Mouse (Mus musculus): Measurements from ENCODE around the gene Ass1. TPM values are rescaled to one million over a fixed set of nuclear protein-coding genes. Genes with fewer than 3 reads are reported as not detected.

The Ass1 gene
- polyA plus RNA-seq, 1 experiment from 2014 or later = 72.0 TPM

- no peak overlapping the region for H3K4me3 ChIP-seq (ENCODE audit: low read length)
- peak; percentile 73 for ATAC-seq (ENCODE audit: low read depth)
- 0 out of 2 replicates have a peak overlapping the region, but pooled peaks have one; percentile 8 for H3K4me2 ChIP-seq (ENCODE audit: low read depth, low read length)
- H3K27ac ChIP-seq (ENCODE audit: low read length) = peak overlapping the region; percentile 89
- H3K27me3 ChIP-seq (ENCODE audit: control insufficient read depth, insufficient read depth, low read depth, low read length) = 0 out of 2 replicates have a peak, but pooled peaks cover under 1% of the 10 kb centered on the region
- H3K4me1 ChIP-seq (replicated peaks; ENCODE audit: control insufficient read depth, insufficient read depth, low read length) = peaks cover 42% of the 10 kb centered on the region
- WGBS = 35% methylated on average over 11 of the region's 11 CpGs
- H3K9me3 ChIP-seq (ENCODE audit: control insufficient read depth, low read length) = no peaks in the 10 kb centered on the region
- no peak overlapping the region for H3K9ac ChIP-seq (ENCODE audit: low read length)
- H3K36me3 ChIP-seq (ENCODE audit: control insufficient read depth, insufficient read depth, low read length) = no peaks in the 10 kb centered on the region
Measured at GRCm38 (mm10) chr2:31453559-31454177, 16.3 kb upstream of the Ass1 start.

GRCm38 (mm10) chr2:31454280-31454679 lies 15.7 kb upstream of the Ass1 start:
- H3K4me1 ChIP-seq (replicated peaks; ENCODE audit: control insufficient read depth, insufficient read depth, low read length) = peaks cover 40% of the 10 kb centered on the region
- H3K9me3 ChIP-seq (ENCODE audit: control insufficient read depth, low read length) = no peaks in the 10 kb centered on the region
- WGBS = 43% methylated on average over 8 of the region's 8 CpGs
- H3K27ac ChIP-seq (ENCODE audit: low read length) = peak overlapping the region; percentile 89
- H3K27me3 ChIP-seq (ENCODE audit: control insufficient read depth, insufficient read depth, low read depth, low read length) = peaks cover 2% of the 10 kb centered on the region; the same call in 1 of the 2 replicates
- no peak overlapping the region for H3K4me3 ChIP-seq (ENCODE audit: low read length)
- no peak overlapping the region for H3K4me2 ChIP-seq (ENCODE audit: low read depth, low read length)
- ATAC-seq (ENCODE audit: low read depth) = peak; percentile 51
- no peak overlapping the region for H3K9ac ChIP-seq (ENCODE audit: low read length)
- no peaks in the 10 kb centered on the region for H3K36me3 ChIP-seq (ENCODE audit: control insufficient read depth, insufficient read depth, low read length)

GRCm38 (mm10) chr2:31455418-31455817 lies 14.6 kb upstream of the Ass1 start:
- peaks cover 7% of the 10 kb centered on the region; the same call in 1 of the 2 replicates for H3K27me3 ChIP-seq (ENCODE audit: control insufficient read depth, insufficient read depth, low read depth, low read length)
- H3K4me3 ChIP-seq (ENCODE audit: low read length) = no peak overlapping the region
- H3K9me3 ChIP-seq (ENCODE audit: control insufficient read depth, low read length) = no peaks in the 10 kb centered on the region
- H3K9ac ChIP-seq (ENCODE audit: low read length) = no peak overlapping the region
- no peak overlapping the region for H3K4me2 ChIP-seq (ENCODE audit: low read depth, low read length)
- 79% methylated on average over 7 of the region's 7 CpGs for WGBS
- H3K27ac ChIP-seq (ENCODE audit: low read length) = no peak overlapping the region
- ATAC-seq (ENCODE audit: low read depth) = no peak
- H3K36me3 ChIP-seq (ENCODE audit: control insufficient read depth, insufficient read depth, low read length) = no peaks in the 10 kb centered on the region
- H3K4me1 ChIP-seq (replicated peaks; ENCODE audit: control insufficient read depth, insufficient read depth, low read length) = peaks cover 49% of the 10 kb centered on the region

- Histone ChIP-seq H3K4me1 (replicated peaks; ENCODE audit: control insufficient read depth, insufficient read depth, low read length) (peaks cover 47% of the 10 kb centered on the region), H3K9ac (ENCODE audit: low read length) (no peak overlapping the region), H3K4me2 (ENCODE audit: low read depth, low read length) (no peak overlapping the region), H3K4me3 (ENCODE audit: low read length) (no peak overlapping the region), H3K27ac (ENCODE audit: low read length) (peak overlapping the region; percentile 86), H3K36me3 (ENCODE audit: control insufficient read depth, insufficient read depth, low read length) (no peaks in the 10 kb centered on the region), H3K9me3 (ENCODE audit: control insufficient read depth, low read length) (no peaks in the 10 kb centered on the region), H3K27me3 (ENCODE audit: control insufficient read depth, insufficient read depth, low read depth, low read length) (peaks cover 9% of the 10 kb centered on the region)
- no peak for ATAC-seq (ENCODE audit: low read depth)
- WGBS = 45% methylated on average over 5 of the region's 5 CpGs
Measured at GRCm38 (mm10) chr2:31458460-31458859, 11.5 kb upstream of the Ass1 start.

- WGBS = 31% methylated on average over 16 of the region's 16 CpGs
- Histone ChIP-seq H3K36me3 (ENCODE audit: control insufficient read depth, insufficient read depth, low read length) (no peaks in the 10 kb centered on the region), H3K27me3 (ENCODE audit: control insufficient read depth, insufficient read depth, low read depth, low read length) (peaks cover 9% of the 10 kb centered on the region), H3K27ac (ENCODE audit: low read length) (peak overlapping the region; percentile 95), H3K9ac (ENCODE audit: low read length) (peak overlapping the region; percentile 68; the same call in 1 of the 2 replicates), H3K4me2 (ENCODE audit: low read depth, low read length) (peak overlapping the region; percentile 76), H3K4me3 (ENCODE audit: low read length) (peak overlapping the region; percentile 48; the same call in 1 of the 2 replicates), H3K4me1 (replicated peaks; ENCODE audit: control insufficient read depth, insufficient read depth, low read length) (peaks cover 39% of the 10 kb centered on the region), H3K9me3 (ENCODE audit: control insufficient read depth, low read length) (no peaks in the 10 kb centered on the region)
- peak; percentile 86 for ATAC-seq (ENCODE audit: low read depth)
Measured at GRCm38 (mm10) chr2:31458989-31459936, 10.7 kb upstream of the Ass1 start.

GRCm38 (mm10) chr2:31460025-31460571 lies 9.9 kb upstream of the Ass1 start:
- WGBS = 1% methylated on average over 46 of the region's 48 CpGs
- Histone ChIP-seq H3K36me3 (ENCODE audit: control insufficient read depth, insufficient read depth, low read length) (no peaks in the 10 kb centered on the region), H3K4me3 (ENCODE audit: low read length) (peak overlapping the region; percentile 48), H3K9me3 (ENCODE audit: control insufficient read depth, low read length) (no peaks in the 10 kb centered on the region), H3K27me3 (ENCODE audit: control insufficient read depth, insufficient read depth, low read depth, low read length) (peaks cover 9% of the 10 kb centered on the region), H3K4me1 (replicated peaks; ENCODE audit: control insufficient read depth, insufficient read depth, low read length) (peaks cover 31% of the 10 kb centered on the region), H3K27ac (ENCODE audit: low read length) (peak overlapping the region; percentile 95), H3K4me2 (ENCODE audit: low read depth, low read length) (peak overlapping the region; percentile 76), H3K9ac (ENCODE audit: low read length) (peak overlapping the region; percentile 68)
- ATAC-seq (ENCODE audit: low read depth) = peak; percentile 27

- Histone ChIP-seq H3K4me1 (replicated peaks; ENCODE audit: control insufficient read depth, insufficient read depth, low read length) (peaks cover 27% of the 10 kb centered on the region), H3K9me3 (ENCODE audit: control insufficient read depth, low read length) (no peaks in the 10 kb centered on the region), H3K27ac (ENCODE audit: low read length) (no peak overlapping the region), H3K4me2 (ENCODE audit: low read depth, low read length) (no peak overlapping the region), H3K9ac (ENCODE audit: low read length) (no peak overlapping the region), H3K4me3 (ENCODE audit: low read length) (no peak overlapping the region), H3K36me3 (ENCODE audit: control insufficient read depth, insufficient read depth, low read length) (no peaks in the 10 kb centered on the region), H3K27me3 (ENCODE audit: control insufficient read depth, insufficient read depth, low read depth, low read length) (peaks cover 9% of the 10 kb centered on the region)
- WGBS = 78% methylated on average over 7 of the region's 7 CpGs
- ATAC-seq (ENCODE audit: low read depth) = no peak
Measured at GRCm38 (mm10) chr2:31460920-31461319, 9.1 kb upstream of the Ass1 start.

GRCm38 (mm10) chr2:31462051-31462450 lies 8.0 kb upstream of the Ass1 start:
- Histone ChIP-seq H3K9me3 (ENCODE audit: control insufficient read depth, low read length) (no peaks in the 10 kb centered on the region), H3K27me3 (ENCODE audit: control insufficient read depth, insufficient read depth, low read depth, low read length) (peaks cover 9% of the 10 kb centered on the region), H3K4me3 (ENCODE audit: low read length) (no peak overlapping the region), H3K4me1 (replicated peaks; ENCODE audit: control insufficient read depth, insufficient read depth, low read length) (peaks cover 27% of the 10 kb centered on the region), H3K9ac (ENCODE audit: low read length) (no peak overlapping the region), H3K4me2 (ENCODE audit: low read depth, low read length) (no peak overlapping the region), H3K27ac (ENCODE audit: low read length) (no peak overlapping the region), H3K36me3 (ENCODE audit: control insufficient read depth, insufficient read depth, low read length) (no peaks in the 10 kb centered on the region)
- ATAC-seq (ENCODE audit: low read depth) = no peak
- 37% methylated on average over 8 of the region's 8 CpGs for WGBS

GRCm38 (mm10) chr2:31463253-31463652 lies 6.8 kb upstream of the Ass1 start:
- WGBS = 37% methylated on average over 7 of the region's 7 CpGs
- peaks cover 21% of the 10 kb centered on the region for H3K4me1 ChIP-seq (replicated peaks; ENCODE audit: control insufficient read depth, insufficient read depth, low read length)

More at GRCm38 (mm10) chr2:31463253-31463652, 6.8 kb upstream of the Ass1 start:
- Histone ChIP-seq H3K4me3 (ENCODE audit: low read length) (no peak overlapping the region), H3K9me3 (ENCODE audit: control insufficient read depth, low read length) (no peaks in the 10 kb centered on the region), H3K4me2 (ENCODE audit: low read depth, low read length) (no peak overlapping the region), H3K27me3 (ENCODE audit: control insufficient read depth, insufficient read depth, low read depth, low read length) (peaks cover 9% of the 10 kb centered on the region), H3K27ac (ENCODE audit: low read length) (no peak overlapping the region), H3K36me3 (ENCODE audit: control insufficient read depth, insufficient read depth, low read length) (no peaks in the 10 kb centered on the region), H3K9ac (ENCODE audit: low read length) (no peak overlapping the region)
- ATAC-seq (ENCODE audit: low read depth) = no peak

Data from lung, embryonic 16.5 days (tissue).